Mouse (Mus musculus): ENCODE results near the gene Wdr45b. TPM values are rescaled to one million over a fixed set of nuclear protein-coding genes. Genes with fewer than 3 reads are reported as not detected.
"Not testable (repeated sequence)": the region's sequence is repeated elsewhere in the genome, so short reads cannot be mapped to it uniquely, and the experiment has no call there.

The Wdr45b gene
- polyA plus RNA-seq, 1 experiment from 2014 or later: 101 TPM

GRCm38 (mm10) chr11:121370337-121370994, 16.2 kb upstream of the Wdr45b start:
- H3K27me3 ChIP-seq (replicated peaks; ENCODE audit: control insufficient read depth, insufficient read depth, low read length): no peaks in the 10 kb centered on the region
- H3K4me2 ChIP-seq (ENCODE audit: low read length): no peak overlapping the region
- H3K9ac ChIP-seq (ENCODE audit: low read length): no peak overlapping the region
- DNase-seq (ENCODE audit: low spot score) (no peak), ATAC-seq (replicated peaks; ENCODE audit: low FRiP score, low TSS enrichment, low read depth) (no peak)
- H3K36me3 ChIP-seq (ENCODE audit: control insufficient read depth, insufficient read depth, low read length): no peaks in the 10 kb centered on the region
- H3K9me3 ChIP-seq (ENCODE audit: control insufficient read depth, low read length): no peaks in the 10 kb centered on the region
- no peak overlapping the region for H3K27ac ChIP-seq (ENCODE audit: low read depth)
- H3K4me3 ChIP-seq (ENCODE audit: low read depth, low read length): no peak overlapping the region
- no peaks in the 10 kb centered on the region for H3K4me1 ChIP-seq (replicated peaks; ENCODE audit: control insufficient read depth, insufficient read depth, low read length)
- WGBS: 79% methylated on average over 6 of the region's 6 CpGs

GRCm38 (mm10) chr11:121369622-121370021, 15.4 kb upstream of the Wdr45b start:
- no peaks in the 10 kb centered on the region for H3K4me1 ChIP-seq (replicated peaks; ENCODE audit: control insufficient read depth, insufficient read depth, low read length)
- H3K9me3 ChIP-seq (ENCODE audit: control insufficient read depth, low read length): no peaks in the 10 kb centered on the region
- DNase-seq (ENCODE audit: low spot score) (peak; percentile 66), ATAC-seq (replicated peaks; ENCODE audit: low FRiP score, low TSS enrichment, low read depth) (no peak)
- H3K4me3 ChIP-seq (ENCODE audit: low read depth, low read length): no peak overlapping the region
- no peaks in the 10 kb centered on the region for H3K27me3 ChIP-seq (replicated peaks; ENCODE audit: control insufficient read depth, insufficient read depth, low read length)
- H3K9ac ChIP-seq (ENCODE audit: low read length): no peak overlapping the region
- H3K27ac ChIP-seq (ENCODE audit: low read depth): no peak overlapping the region
- no peak overlapping the region for H3K4me2 ChIP-seq (ENCODE audit: low read length)
- no peaks in the 10 kb centered on the region for H3K36me3 ChIP-seq (ENCODE audit: control insufficient read depth, insufficient read depth, low read length)
- WGBS: 61% methylated on average over 6 of the region's 6 CpGs

- no peak for DNase-seq (ENCODE audit: low spot score)
- H3K9ac ChIP-seq (ENCODE audit: low read length): no peak overlapping the region
- ATAC-seq (replicated peaks; ENCODE audit: low FRiP score, low TSS enrichment, low read depth): no peak
- H3K4me3 ChIP-seq (ENCODE audit: low read depth, low read length): no peak overlapping the region
- no peaks in the 10 kb centered on the region for H3K27me3 ChIP-seq (replicated peaks; ENCODE audit: control insufficient read depth, insufficient read depth, low read length)
- H3K4me2 ChIP-seq (ENCODE audit: low read length): no peak overlapping the region
- H3K36me3 ChIP-seq (ENCODE audit: control insufficient read depth, insufficient read depth, low read length): no peaks in the 10 kb centered on the region
- H3K9me3 ChIP-seq (ENCODE audit: control insufficient read depth, low read length): no peaks in the 10 kb centered on the region
- WGBS: 76% methylated on average over 1 of the region's 1 CpGs
- H3K4me1 ChIP-seq (replicated peaks; ENCODE audit: control insufficient read depth, insufficient read depth, low read length): no peaks in the 10 kb centered on the region
- no peak overlapping the region for H3K27ac ChIP-seq (ENCODE audit: low read depth)
Measured at GRCm38 (mm10) chr11:121368731-121369130, 14.5 kb upstream of the Wdr45b start.

DNA sequence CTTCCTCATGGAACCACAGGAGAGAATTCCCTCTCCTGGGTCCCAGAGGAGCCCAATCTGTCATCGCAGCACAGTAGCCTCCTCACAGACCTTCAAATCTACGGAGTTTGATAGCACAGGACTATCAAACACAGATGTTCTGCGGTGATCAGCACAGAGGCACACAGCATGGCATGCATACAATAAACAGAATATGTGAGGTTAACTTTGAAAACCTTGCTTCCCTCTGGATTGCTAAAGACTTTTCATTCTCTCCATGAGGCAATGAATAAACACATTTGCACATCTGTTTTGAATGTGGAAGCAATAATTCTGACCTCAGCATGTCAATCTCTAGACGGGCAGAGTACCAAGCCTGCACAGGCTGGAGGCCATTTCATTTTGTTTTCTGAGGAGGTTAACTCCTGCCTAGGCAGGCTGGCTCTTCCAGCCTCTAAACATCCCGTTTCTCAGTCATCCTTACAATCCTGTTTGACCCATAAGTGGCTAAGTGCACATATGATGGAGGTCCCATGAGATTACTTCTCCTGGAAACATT, 13.0 kb upstream of the Wdr45b start:
- Histone ChIP-seq H3K27ac (ENCODE audit: low read depth) (no peak overlapping the region), H3K4me3 (ENCODE audit: low read depth, low read length) (no peak overlapping the region), H3K4me2 (ENCODE audit: low read length) (no peak overlapping the region), H3K9ac (ENCODE audit: low read length) (no peak overlapping the region), H3K27me3 (replicated peaks; ENCODE audit: control insufficient read depth, insufficient read depth, low read length) (no peaks in the 10 kb centered on the region), H3K9me3 (ENCODE audit: control insufficient read depth, low read length) (no peaks in the 10 kb centered on the region), H3K4me1 (replicated peaks; ENCODE audit: control insufficient read depth, insufficient read depth, low read length) (no peaks in the 10 kb centered on the region), H3K36me3 (ENCODE audit: control insufficient read depth, insufficient read depth, low read length) (no peaks in the 10 kb centered on the region)
- ATAC-seq (replicated peaks; ENCODE audit: low FRiP score, low TSS enrichment, low read depth) (no peak), DNase-seq (ENCODE audit: low spot score) (no peak)
- WGBS: 65% methylated on average over 5 of the region's 5 CpGs

GRCm38 (mm10) chr11:121362212-121362611, 8.0 kb upstream of the Wdr45b start:
- Histone ChIP-seq H3K4me2 (ENCODE audit: low read length) (no peak overlapping the region), H3K27me3 (replicated peaks; ENCODE audit: control insufficient read depth, insufficient read depth, low read length) (no peaks in the 10 kb centered on the region), H3K4me1 (replicated peaks; ENCODE audit: control insufficient read depth, insufficient read depth, low read length) (no peaks in the 10 kb centered on the region), H3K27ac (ENCODE audit: low read depth) (no peak overlapping the region), H3K36me3 (ENCODE audit: control insufficient read depth, insufficient read depth, low read length) (no peaks in the 10 kb centered on the region), H3K9me3 (ENCODE audit: control insufficient read depth, low read length) (no peaks in the 10 kb centered on the region), H3K9ac (ENCODE audit: low read length) (no peak overlapping the region), H3K4me3 (ENCODE audit: low read depth, low read length) (no peak overlapping the region)
- 33% methylated on average over 5 of the region's 5 CpGs for WGBS
- ATAC-seq (replicated peaks; ENCODE audit: low FRiP score, low TSS enrichment, low read depth): no peak
- no peak for DNase-seq (ENCODE audit: low spot score)

- Histone ChIP-seq H3K4me1 (replicated peaks; ENCODE audit: control insufficient read depth, insufficient read depth, low read length) (peaks cover 14% of the 10 kb centered on the region), H3K4me3 (ENCODE audit: low read depth, low read length) (peak overlapping the region; percentile 95), H3K27ac (ENCODE audit: low read depth) (peak overlapping the region; percentile 83)
Measured at GRCm38 (mm10) chr11:121353326-121354090, 737 bp downstream of the Wdr45b start.

DNA sequence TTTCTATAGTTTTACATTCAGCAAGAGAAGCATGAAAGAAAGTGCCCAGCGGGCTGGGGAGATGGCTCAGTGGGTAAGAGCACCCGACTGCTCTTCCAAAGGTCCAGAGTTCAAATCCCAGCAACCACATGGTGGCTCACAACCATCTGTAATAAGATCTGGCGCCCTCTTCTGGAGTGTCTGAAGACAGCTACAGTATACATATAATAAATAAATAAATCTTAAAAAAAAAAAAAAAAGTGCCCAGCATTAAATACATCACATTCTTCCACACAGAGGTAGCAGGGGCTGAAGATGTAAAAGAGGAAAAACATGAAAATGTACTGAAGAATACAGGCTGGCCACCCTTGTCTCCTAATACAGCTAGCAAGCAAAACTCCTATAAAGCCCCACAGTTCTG, 5.5 kb downstream of the Wdr45b start:
- not testable (repeated sequence) for H3K27ac ChIP-seq (ENCODE audit: low read depth); H3K4me2 ChIP-seq (ENCODE audit: low read length); ATAC-seq (replicated peaks; ENCODE audit: low FRiP score, low TSS enrichment, low read depth); H3K9me3 ChIP-seq (ENCODE audit: control insufficient read depth, low read length); H3K9ac ChIP-seq (ENCODE audit: low read length); DNase-seq (ENCODE audit: low spot score); H3K27me3 ChIP-seq (replicated peaks; ENCODE audit: control insufficient read depth, insufficient read depth, low read length); H3K4me3 ChIP-seq (ENCODE audit: low read depth, low read length); H3K4me1 ChIP-seq (replicated peaks; ENCODE audit: control insufficient read depth, insufficient read depth, low read length)
- peaks cover 38% of the 10 kb centered on the region for H3K36me3 ChIP-seq (ENCODE audit: control insufficient read depth, insufficient read depth, low read length)
- WGBS: 89% methylated on average over 3 of the region's 3 CpGs

More at GRCm38 (mm10) chr11:121353326-121354090, 737 bp downstream of the Wdr45b start:
- WGBS: 3% methylated on average over 39 of the region's 41 CpGs
- peak; percentile 29; the same call in 1 of the 2 replicates for ATAC-seq (replicated peaks; ENCODE audit: low FRiP score, low TSS enrichment, low read depth)
- Histone ChIP-seq H3K4me2 (ENCODE audit: low read length) (peak overlapping the region; percentile 97), H3K36me3 (ENCODE audit: control insufficient read depth, insufficient read depth, low read length) (peaks cover 1% of the 10 kb centered on the region; the same call in 1 of the 2 replicates), H3K9me3 (ENCODE audit: control insufficient read depth, low read length) (no peaks in the 10 kb centered on the region), H3K27me3 (replicated peaks; ENCODE audit: control insufficient read depth, insufficient read depth, low read length) (no peaks in the 10 kb centered on the region), H3K9ac (ENCODE audit: low read length) (peak overlapping the region; percentile 95)
- peak; percentile 69 for DNase-seq (ENCODE audit: low spot score)

DNA sequence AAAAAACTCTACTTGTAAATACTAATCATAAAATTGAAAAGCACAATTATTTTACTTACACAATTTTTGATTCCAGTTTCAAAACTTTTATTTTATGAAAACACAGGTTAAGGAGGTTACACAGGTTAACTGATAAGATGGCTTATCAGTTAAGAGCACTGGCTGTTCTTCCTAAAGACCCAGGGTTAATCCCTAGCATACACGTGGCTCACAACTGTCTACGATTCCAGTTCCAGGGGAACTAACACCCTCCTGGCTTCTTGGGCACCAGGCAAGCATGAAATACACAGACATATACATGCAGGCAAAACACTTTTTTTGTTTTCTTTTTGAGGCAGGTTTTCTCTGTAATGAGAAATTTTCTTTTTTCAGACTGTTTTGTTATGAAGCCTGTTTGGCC, 6.1 kb downstream of the Wdr45b start:
- H3K4me3 ChIP-seq (ENCODE audit: low read depth, low read length): no peak overlapping the region
- H3K27me3 ChIP-seq (replicated peaks; ENCODE audit: control insufficient read depth, insufficient read depth, low read length): no peaks in the 10 kb centered on the region
- DNase-seq (ENCODE audit: low spot score): no peak
- H3K36me3 ChIP-seq (ENCODE audit: control insufficient read depth, insufficient read depth, low read length): peaks cover 38% of the 10 kb centered on the region
- H3K4me1 ChIP-seq (replicated peaks; ENCODE audit: control insufficient read depth, insufficient read depth, low read length): peaks cover 6% of the 10 kb centered on the region
- no peak for ATAC-seq (replicated peaks; ENCODE audit: low FRiP score, low TSS enrichment, low read depth)
- H3K9me3 ChIP-seq (ENCODE audit: control insufficient read depth, low read length): no peaks in the 10 kb centered on the region
- H3K27ac ChIP-seq (ENCODE audit: low read depth): no peak overlapping the region
- no peak overlapping the region for H3K9ac ChIP-seq (ENCODE audit: low read length)
- no peak overlapping the region for H3K4me2 ChIP-seq (ENCODE audit: low read length)
- WGBS: 82% methylated on average over 2 of the region's 2 CpGs

All from intestine, embryonic 14.5 days (tissue).